Mouse (Mus musculus) megakaryocyte, embryonic 14.5 days (primary cell): ENCODE measurements around the gene Helz2.

Experiments used
- FLI1 ChIP-seq: IDR thresholded peaks from 2 replicates; pipeline ENCODE4 v1.6.1; 2012; ENCODE audit warnings: low read length, inconsistent platforms, mixed read lengths
- GATA1 ChIP-seq: IDR thresholded peaks from 3 replicates; pipeline ENCODE4 v1.6.1; 2012; ENCODE audit warnings: mixed read lengths, low read length, inconsistent platforms, borderline replicate concordance

- TF ChIP-seq GATA1 (no peak), FLI1 (no peak)
Observed at GRCm38 (mm10) chr2:181196628-181197300, 45.1 kb downstream of the Helz2 start.
